Mouse (Mus musculus) WW6 (cell line): ENCODE measurements at regions not wholly inside any gene's neighbourhood (a gene's known extent, or its start where the extent isn't known, plus 50 kb on each side); places are given as distances from the start of the nearest gene placed in this dataset.

Source experiments
- DNase-seq: peaks from one replicate; pipeline ENCODE4 v3.0.0-alpha.2; 2013; ENCODE audit warnings: low read depth, low spot score

- DNase-seq = no peak
These were observed 188.0 kb upstream of the Plppr1 start for GRCm38 (mm10) chr4:48871105-48871504.

GRCm38 (mm10) chr4:48889074-48889592 lies 169.9 kb upstream of the Plppr1 start:
- DNase-seq = no peak

GRCm38 (mm10) chr4:48904551-48904950 lies 154.5 kb upstream of the Plppr1 start:
- no peak for DNase-seq

- no peak for DNase-seq
These were observed 153.7 kb upstream of the Plppr1 start for GRCm38 (mm10) chr4:48905196-48905867.

GRCm38 (mm10) chr4:48909161-48909560 lies 149.9 kb upstream of the Plppr1 start:
- DNase-seq = no peak

GRCm38 (mm10) chr4:48913301-48913700 lies 145.8 kb upstream of the Plppr1 start:
- DNase-seq = no peak

- no peak for DNase-seq
These were observed 134.3 kb upstream of the Plppr1 start for GRCm38 (mm10) chr4:48924576-48925459.

- no peak for DNase-seq
These were observed 120.7 kb upstream of the Plppr1 start for GRCm38 (mm10) chr4:48938420-48938819.

GRCm38 (mm10) chr4:48938892-48939291 lies 120.2 kb upstream of the Plppr1 start:
- DNase-seq = no peak

GRCm38 (mm10) chr4:48945266-48945818 lies 113.7 kb upstream of the Plppr1 start:
- no peak for DNase-seq

- DNase-seq = no peak
These were observed 106.1 kb upstream of the Plppr1 start for GRCm38 (mm10) chr4:48952965-48953364.

- no peak for DNase-seq
These were observed 83.3 kb upstream of the Plppr1 start for GRCm38 (mm10) chr4:48975810-48976209.

- DNase-seq = no peak
These were observed 67.1 kb upstream of the Plppr1 start for GRCm38 (mm10) chr4:48992021-48992420.
